Mouse (Mus musculus) midbrain, embryonic 15.5 days (tissue): ENCODE data around the gene Rcbtb2. TPM values are rescaled to one million over a fixed set of nuclear protein-coding genes. Genes with fewer than 3 reads are reported as not detected.

Experiments
- ATAC-seq: fragments of 200-750 bp; cut with Nextera tagmentation; replicated peaks from 2 replicates; pipeline ENCODE4 v1.8.0; 2017; ENCODE audit warnings: moderate TSS enrichment
- H3K27ac ChIP-seq: fragments of 300-500 bp; sonication (generic); 2 replicates; pipeline ENCODE4 v1.5.1; 2015; ENCODE audit warnings: mild to moderate bottlenecking, inconsistent platforms
- H3K27me3 ChIP-seq: fragments of 300-500 bp; sonication (generic); replicated peaks from 2 replicates; pipeline ENCODE4 v1.6.1; 2015; ENCODE audit warnings: inconsistent platforms
- H3K36me3 ChIP-seq: fragments of 300-500 bp; sonication (generic); replicated peaks from 2 replicates; pipeline ENCODE4 v1.6.1; 2015; ENCODE audit warnings: inconsistent platforms
- H3K4me1 ChIP-seq: fragments of 300-500 bp; sonication (generic); 2 replicates; pipeline ENCODE4 v1.6.1; 2015; ENCODE audit warnings: inconsistent platforms
- H3K4me2 ChIP-seq: fragments of 300-500 bp; sonication (generic); 2 replicates; pipeline ENCODE4 v1.6.1; 2015; ENCODE audit warnings: inconsistent platforms, mild to moderate bottlenecking, moderate library complexity
- H3K4me3 ChIP-seq: fragments of 300-500 bp; sonication (generic); 2 replicates; pipeline ENCODE4 v1.5.1; 2015; ENCODE audit warnings: mild to moderate bottlenecking, inconsistent platforms
- H3K9ac ChIP-seq: fragments of 300-500 bp; sonication (generic); 2 replicates; pipeline ENCODE4 v1.6.1; 2015; ENCODE audit warnings: mild to moderate bottlenecking, inconsistent platforms
- H3K9me3 ChIP-seq: fragments of 300-500 bp; sonication (generic); 2 replicates; pipeline ENCODE4 v1.6.1; 2016; ENCODE audit warnings: inconsistent platforms
- whole genome bisulfite sequencing: fragments of 180-500 bp; shearing (Covaris S2); methylation state at CpG from one replicate; pipeline ENCODE4 v1.1.7; 2015; ENCODE audit warnings: mixed read lengths; 5-methylcytosine and 5-hydroxymethylcytosine counted together
- microRNA counts: library from miRNA; unstranded; fragments of <30 nt; microRNA quantifications from one replicate; lab custom pipeline; 2016
- microRNA-seq: library from miRNA; unstranded; fragments of <30 nt; microRNA quantifications from one replicate; pipeline ENCODE4, GENCODE M21; 2016
- polyA plus RNA-seq: library from polyadenylated mRNA; unstranded; fragments of >200 nt; fragmentation: Nextera tagmentation; extraction: Ambion mirVana; gene quantifications from 2 replicates; pipeline ENCODE4 v1.2.1, GENCODE M21; 2015

Rcbtb2 gene
- polyA plus RNA-seq, 1 experiment from 2014 or later = 60.3 TPM

- no peak overlapping the region for H3K27ac ChIP-seq
- H3K36me3 ChIP-seq = no peaks in the 10 kb centered on the region; the same call in 1 of the 2 replicates
- H3K9me3 ChIP-seq = no peaks in the 10 kb centered on the region
- WGBS = 76% methylated on average over 7 of the region's 7 CpGs
- no peaks in the 10 kb centered on the region for H3K4me1 ChIP-seq
- H3K4me3 ChIP-seq = no peak overlapping the region
- H3K27me3 ChIP-seq = no peaks in the 10 kb centered on the region
- no peak for ATAC-seq
- H3K4me2 ChIP-seq = no peak overlapping the region
- H3K9ac ChIP-seq = no peak overlapping the region
These were observed 134.5 kb downstream of the Rcbtb2 start for GRCm38 (mm10) chr14:73257348-73257747.

MicroRNAs within 50 kb of the gene (microRNA counts, 519-probe panel; counts per million panel counts)
- microRNA mmu-miR-687 (lab: Ali Mortazavi, UCI) = not detected

Small RNA genes within 50 kb of the gene (microRNA-seq; reads per million reads assigned to microRNA genes)
- gene Mir687 = not detected

Other genes with a start within 250 kb of the Rcbtb2 start
- 0.37 and 0.38 TPM in 2 replicates for gene Cysltr2, start 73.9 kb upstream of the Rcbtb2 start, polyA plus RNA-seq
- 3.6 and 4.1 TPM in 2 replicates for gene Lpar6, start 114.9 kb downstream of the Rcbtb2 start, polyA plus RNA-seq
- gene Rb1, start 202.8 kb downstream of the Rcbtb2 start, polyA plus RNA-seq = 28.0 and 30.2 TPM in 2 replicates